Mouse (Mus musculus): Measurements from ENCODE around the gene Cd3eap. TPM values are rescaled to one million over a fixed set of nuclear protein-coding genes. Genes with fewer than 3 reads are reported as not detected.

Cd3eap gene
- polyA plus RNA-seq, 1 experiment = 7.5 TPM

- Histone ChIP-seq H3K4me3 (ENCODE audit: control insufficient read depth, insufficient read depth, low read length) (no peak overlapping the region), H3K4me1 (replicated peaks; ENCODE audit: control insufficient read depth, insufficient read depth, low read length) (peaks cover 5% of the 10 kb centered on the region), H3K36me3 (ENCODE audit: control insufficient read depth, insufficient read depth, low read length) (no peaks in the 10 kb centered on the region), H3K27me3 (ENCODE audit: control insufficient read depth, insufficient read depth, low read length) (no peaks in the 10 kb centered on the region), H3K27ac (ENCODE audit: control insufficient read depth, insufficient read depth, low read length) (no peak overlapping the region)
- 7% methylated on average over 14 of the region's 14 CpGs for WGBS
- TF ChIP-seq CTCF (IDR thresholded peaks at IDR 0.05; ENCODE audit: borderline replicate concordance, control insufficient read depth, extremely low read depth, insufficient read depth, low read length, poor library complexity) (no peak), POLR2A (IDR thresholded peaks at IDR 0.05; ENCODE audit: control insufficient read depth, extremely low read depth, insufficient read depth, low read length, poor library complexity) (no peak)
- no peak for DNase-seq
Observed at GRCm38 (mm10) chr7:19316451-19317161, 42.7 kb downstream of the Cd3eap start.

- DNase-seq = no peak
- H3K36me3 ChIP-seq (ENCODE audit: control insufficient read depth, insufficient read depth, low read length) = no peaks in the 10 kb centered on the region
- peaks cover 6% of the 10 kb centered on the region for H3K4me1 ChIP-seq (replicated peaks; ENCODE audit: control insufficient read depth, insufficient read depth, low read length)
- WGBS = 90% methylated on average over 5 of the region's 5 CpGs
- H3K4me3 ChIP-seq (ENCODE audit: control insufficient read depth, insufficient read depth, low read length) = no peak overlapping the region
- H3K27me3 ChIP-seq (ENCODE audit: control insufficient read depth, insufficient read depth, low read length) = no peaks in the 10 kb centered on the region
- TF ChIP-seq POLR2A (IDR thresholded peaks at IDR 0.05; ENCODE audit: control insufficient read depth, extremely low read depth, insufficient read depth, low read length, poor library complexity) (no peak), CTCF (IDR thresholded peaks at IDR 0.05; ENCODE audit: borderline replicate concordance, control insufficient read depth, extremely low read depth, insufficient read depth, low read length, poor library complexity) (no peak)
- H3K27ac ChIP-seq (ENCODE audit: control insufficient read depth, insufficient read depth, low read length) = no peak overlapping the region
Observed at GRCm38 (mm10) chr7:19314033-19314432, 45.2 kb downstream of the Cd3eap start.

GRCm38 (mm10) chr7:19311991-19312390 is 47.3 kb downstream of the Cd3eap start:
- Histone ChIP-seq H3K4me3 (ENCODE audit: control insufficient read depth, insufficient read depth, low read length) (no peak overlapping the region), H3K36me3 (ENCODE audit: control insufficient read depth, insufficient read depth, low read length) (no peaks in the 10 kb centered on the region), H3K4me1 (replicated peaks; ENCODE audit: control insufficient read depth, insufficient read depth, low read length) (peaks cover 16% of the 10 kb centered on the region), H3K27ac (ENCODE audit: control insufficient read depth, insufficient read depth, low read length) (no peak overlapping the region), H3K27me3 (ENCODE audit: control insufficient read depth, insufficient read depth, low read length) (no peaks in the 10 kb centered on the region)
- TF ChIP-seq POLR2A (IDR thresholded peaks at IDR 0.05; ENCODE audit: control insufficient read depth, extremely low read depth, insufficient read depth, low read length, poor library complexity) (no peak), CTCF (IDR thresholded peaks at IDR 0.05; ENCODE audit: borderline replicate concordance, control insufficient read depth, extremely low read depth, insufficient read depth, low read length, poor library complexity) (no peak)
- no peak for DNase-seq
- 64% methylated on average over 4 of the region's 4 CpGs for WGBS

GRCm38 (mm10) chr7:19309884-19310641 is 49.2 kb downstream of the Cd3eap start, which contains the start of gene Fosb:
Gene Fosb (minus strand): TSS chr7:19310051.
- peak; percentile 91 for DNase-seq
- 1% methylated on average over 49 of the region's 49 CpGs for WGBS
- Histone ChIP-seq H3K27me3 (ENCODE audit: control insufficient read depth, insufficient read depth, low read length) (peaks cover 2% of the 10 kb centered on the region; the same call in 1 of the 2 replicates), H3K27ac (ENCODE audit: control insufficient read depth, insufficient read depth, low read length) (no peak within 1 kb of the TSS), H3K36me3 (ENCODE audit: control insufficient read depth, insufficient read depth, low read length) (no peaks in the 10 kb centered on the region), H3K4me1 (replicated peaks; ENCODE audit: control insufficient read depth, insufficient read depth, low read length) (peaks cover 16% of the 10 kb centered on the region), H3K4me3 (ENCODE audit: control insufficient read depth, insufficient read depth, low read length) (peak within 1 kb of the TSS; percentile 70)
- TF ChIP-seq POLR2A (IDR thresholded peaks at IDR 0.05; ENCODE audit: control insufficient read depth, extremely low read depth, insufficient read depth, low read length, poor library complexity) = 0 out of 2 replicates have a peak, but pooled peaks have one; percentile 13
- peak; percentile 51; the same call in 1 of the 2 replicates for TF ChIP-seq CTCF (IDR thresholded peaks at IDR 0.05; ENCODE audit: borderline replicate concordance, control insufficient read depth, extremely low read depth, insufficient read depth, low read length, poor library complexity)

- peaks cover 22% of the 10 kb centered on the region for H3K4me1 ChIP-seq (replicated peaks; ENCODE audit: control insufficient read depth, insufficient read depth, low read length)
- no peaks in the 10 kb centered on the region for H3K36me3 ChIP-seq (ENCODE audit: control insufficient read depth, insufficient read depth, low read length)
- peak overlapping the region; percentile 22 for H3K4me3 ChIP-seq (ENCODE audit: control insufficient read depth, insufficient read depth, low read length)
- DNase-seq = peak; percentile 25
- WGBS = under 1% methylated on average over 48 of the region's 48 CpGs
- no peak for TF ChIP-seq CTCF (IDR thresholded peaks at IDR 0.05; ENCODE audit: borderline replicate concordance, control insufficient read depth, extremely low read depth, insufficient read depth, low read length, poor library complexity)
- 0 out of 2 replicates have a peak, but pooled peaks have one; percentile 17 for TF ChIP-seq POLR2A (IDR thresholded peaks at IDR 0.05; ENCODE audit: control insufficient read depth, extremely low read depth, insufficient read depth, low read length, poor library complexity)
- H3K27ac ChIP-seq (ENCODE audit: control insufficient read depth, insufficient read depth, low read length) = no peak overlapping the region
- H3K27me3 ChIP-seq (ENCODE audit: control insufficient read depth, insufficient read depth, low read length) = peaks cover 9% of the 10 kb centered on the region
Observed at GRCm38 (mm10) chr7:19309278-19309883, 49.9 kb downstream of the Cd3eap start.
